Mouse (Mus musculus) small intestine, adult 2 months (tissue): ENCODE data around the gene Fthl17c.
"Not testable (repeated sequence)": the region's sequence is repeated elsewhere in the genome, so short reads cannot be mapped to it uniquely, and the experiment has no call there.

Experiments
- CTCF ChIP-seq: fragments of 200-500 bp; IDR thresholded peaks from 2 replicates; pipeline ENCODE4 v1.5.1; 2012; ENCODE audit warnings: low read depth, mild to moderate bottlenecking, control low read depth, inconsistent platforms, low read length, moderate library complexity, mixed read lengths; ENCODE audit not compliant: insufficient replicate concordance, insufficient read length; ENCODE audit errors: extremely low read depth
- POLR2A ChIP-seq: fragments of 200-500 bp; IDR thresholded peaks from 2 replicates; pipeline ENCODE4 v1.6.1; 2012; ENCODE audit warnings: low read depth, mild to moderate bottlenecking, control low read depth, inconsistent platforms, low read length, moderate library complexity

GRCm38 (mm10) chrX:8948130-8948805, 28.1 kb downstream of the Fthl17c start:
- TF ChIP-seq CTCF, result peak; percentile 29; the same call in 1 of the 2 replicates
- TF ChIP-seq POLR2A, result not testable (repeated sequence)
